Mouse (Mus musculus): ENCODE measurements at regions not wholly inside any gene's neighbourhood (a gene's known extent, or its start where the extent isn't known, plus 50 kb on each side); places are given as distances from the start of the nearest gene placed in this dataset.

GRCm38 (mm10) chr1:193875287-193875686 lies 505.2 kb upstream of the Camk1g start:
- Histone ChIP-seq H3K27me3 (ENCODE audit: control insufficient read depth, insufficient read depth, low read depth, low read length) (no peaks in the 10 kb centered on the region), H3K4me1 (ENCODE audit: control insufficient read depth, insufficient read depth, low read length) (no peaks in the 10 kb centered on the region), H3K27ac (ENCODE audit: low read length) (no peak overlapping the region), H3K4me3 (ENCODE audit: low read depth, low read length) (no peak overlapping the region), H3K36me3 (ENCODE audit: control insufficient read depth, insufficient read depth, low read length) (no peaks in the 10 kb centered on the region), H3K4me2 (ENCODE audit: low read length) (no peak overlapping the region), H3K9me3 (replicated peaks; ENCODE audit: control insufficient read depth, low read length, poor library complexity, severe bottlenecking) (no peaks in the 10 kb centered on the region), H3K9ac (ENCODE audit: low read depth, low read length) (no peak overlapping the region)
- WGBS: 94% methylated on average over 3 of the region's 3 CpGs
- no peak for ATAC-seq

DNA sequence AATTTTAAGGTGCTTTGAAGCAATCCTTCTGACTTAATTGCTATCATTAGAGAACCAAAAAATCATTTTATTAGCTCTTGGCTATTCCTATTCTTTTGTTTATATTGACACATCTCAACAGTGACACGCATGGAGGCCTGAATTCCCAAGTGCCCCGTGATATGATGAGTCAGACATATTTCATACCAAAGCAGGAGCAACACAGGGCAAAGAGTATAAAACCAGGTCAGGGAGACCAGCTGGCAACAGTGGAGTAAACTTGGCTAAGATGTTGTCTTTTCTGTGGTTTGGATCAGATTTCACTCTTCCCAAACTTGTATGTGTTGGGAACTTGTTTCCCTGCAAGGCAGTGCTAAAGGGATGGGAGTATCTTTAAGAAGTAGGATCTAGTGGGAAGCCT lies 500.6 kb upstream of the Camk1g start:
- ATAC-seq: no peak
- no peak overlapping the region for H3K4me3 ChIP-seq (ENCODE audit: low read depth, low read length)
- WGBS: 90% methylated on average over 2 of the region's 2 CpGs
- H3K4me1 ChIP-seq (ENCODE audit: control insufficient read depth, insufficient read depth, low read length): peaks cover 4% of the 10 kb centered on the region; the same call in 1 of the 2 replicates
- no peak overlapping the region for H3K27ac ChIP-seq (ENCODE audit: low read length)
- H3K36me3 ChIP-seq (ENCODE audit: control insufficient read depth, insufficient read depth, low read length): no peaks in the 10 kb centered on the region
- no peak overlapping the region for H3K4me2 ChIP-seq (ENCODE audit: low read length)
- H3K9ac ChIP-seq (ENCODE audit: low read depth, low read length): no peak overlapping the region
- H3K9me3 ChIP-seq (replicated peaks; ENCODE audit: control insufficient read depth, low read length, poor library complexity, severe bottlenecking): no peaks in the 10 kb centered on the region
- no peaks in the 10 kb centered on the region for H3K27me3 ChIP-seq (ENCODE audit: control insufficient read depth, insufficient read depth, low read depth, low read length)

- no peak overlapping the region for H3K9ac ChIP-seq (ENCODE audit: low read depth, low read length)
- no peak for ATAC-seq
- H3K4me2 ChIP-seq (ENCODE audit: low read length): no peak overlapping the region
- WGBS: 68% methylated on average over 4 of the region's 4 CpGs
- no peak overlapping the region for H3K4me3 ChIP-seq (ENCODE audit: low read depth, low read length)
- no peaks in the 10 kb centered on the region for H3K27me3 ChIP-seq (ENCODE audit: control insufficient read depth, insufficient read depth, low read depth, low read length)
- peaks cover 4% of the 10 kb centered on the region; the same call in 1 of the 2 replicates for H3K4me1 ChIP-seq (ENCODE audit: control insufficient read depth, insufficient read depth, low read length)
- H3K27ac ChIP-seq (ENCODE audit: low read length): no peak overlapping the region
- H3K9me3 ChIP-seq (replicated peaks; ENCODE audit: control insufficient read depth, low read length, poor library complexity, severe bottlenecking): no peaks in the 10 kb centered on the region
- no peaks in the 10 kb centered on the region for H3K36me3 ChIP-seq (ENCODE audit: control insufficient read depth, insufficient read depth, low read length)
Observed at GRCm38 (mm10) chr1:193868639-193869320, 498.7 kb upstream of the Camk1g start.

DNA sequence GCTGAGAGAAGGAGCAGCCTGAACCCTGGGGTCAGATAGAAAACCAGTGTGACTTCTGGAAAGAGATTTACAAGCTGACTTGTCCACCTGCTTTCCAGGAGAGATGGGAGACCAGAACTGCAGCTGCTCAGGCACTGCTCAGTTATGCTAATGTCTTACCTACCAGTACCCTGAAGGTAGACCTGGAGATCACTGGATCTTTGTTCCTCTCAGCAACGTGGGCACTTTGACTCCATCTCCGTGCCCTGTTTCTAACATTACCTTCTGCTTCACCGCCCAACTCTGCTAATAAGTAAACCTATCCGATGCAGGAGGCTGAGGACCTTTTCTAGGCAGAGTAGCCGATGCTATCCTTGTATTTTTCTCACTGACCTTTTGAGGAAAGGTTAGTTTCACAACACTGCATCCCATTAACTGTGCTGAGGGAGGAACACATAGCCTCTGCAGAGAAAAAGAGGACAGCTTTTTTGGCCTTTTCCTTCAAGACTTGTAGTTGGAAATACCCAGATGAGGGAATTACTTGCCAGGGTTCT lies 490.7 kb upstream of the Camk1g start:
- no peak overlapping the region for H3K4me3 ChIP-seq (ENCODE audit: low read depth, low read length)
- H3K36me3 ChIP-seq (ENCODE audit: control insufficient read depth, insufficient read depth, low read length): no peaks in the 10 kb centered on the region
- no peaks in the 10 kb centered on the region for H3K27me3 ChIP-seq (ENCODE audit: control insufficient read depth, insufficient read depth, low read depth, low read length)
- no peak overlapping the region for H3K9ac ChIP-seq (ENCODE audit: low read depth, low read length)
- H3K27ac ChIP-seq (ENCODE audit: low read length): no peak overlapping the region
- no peaks in the 10 kb centered on the region for H3K9me3 ChIP-seq (replicated peaks; ENCODE audit: control insufficient read depth, low read length, poor library complexity, severe bottlenecking)
- 65% methylated on average over 5 of the region's 5 CpGs for WGBS
- ATAC-seq: no peak
- no peak overlapping the region for H3K4me2 ChIP-seq (ENCODE audit: low read length)
- H3K4me1 ChIP-seq (ENCODE audit: control insufficient read depth, insufficient read depth, low read length): peaks cover 9% of the 10 kb centered on the region

- no peak for ATAC-seq
- H3K9ac ChIP-seq (ENCODE audit: low read depth, low read length): no peak overlapping the region
- H3K4me2 ChIP-seq (ENCODE audit: low read length): no peak overlapping the region
- H3K9me3 ChIP-seq (replicated peaks; ENCODE audit: control insufficient read depth, low read length, poor library complexity, severe bottlenecking): no peaks in the 10 kb centered on the region
- H3K36me3 ChIP-seq (ENCODE audit: control insufficient read depth, insufficient read depth, low read length): no peaks in the 10 kb centered on the region
- no peak overlapping the region for H3K27ac ChIP-seq (ENCODE audit: low read length)
- 35% methylated on average over 2 of the region's 2 CpGs for WGBS
- H3K27me3 ChIP-seq (ENCODE audit: control insufficient read depth, insufficient read depth, low read depth, low read length): no peaks in the 10 kb centered on the region
- H3K4me3 ChIP-seq (ENCODE audit: low read depth, low read length): no peak overlapping the region
- H3K4me1 ChIP-seq (ENCODE audit: control insufficient read depth, insufficient read depth, low read length): peaks cover 9% of the 10 kb centered on the region
Observed at GRCm38 (mm10) chr1:193860354-193860753, 490.3 kb upstream of the Camk1g start.

DNA sequence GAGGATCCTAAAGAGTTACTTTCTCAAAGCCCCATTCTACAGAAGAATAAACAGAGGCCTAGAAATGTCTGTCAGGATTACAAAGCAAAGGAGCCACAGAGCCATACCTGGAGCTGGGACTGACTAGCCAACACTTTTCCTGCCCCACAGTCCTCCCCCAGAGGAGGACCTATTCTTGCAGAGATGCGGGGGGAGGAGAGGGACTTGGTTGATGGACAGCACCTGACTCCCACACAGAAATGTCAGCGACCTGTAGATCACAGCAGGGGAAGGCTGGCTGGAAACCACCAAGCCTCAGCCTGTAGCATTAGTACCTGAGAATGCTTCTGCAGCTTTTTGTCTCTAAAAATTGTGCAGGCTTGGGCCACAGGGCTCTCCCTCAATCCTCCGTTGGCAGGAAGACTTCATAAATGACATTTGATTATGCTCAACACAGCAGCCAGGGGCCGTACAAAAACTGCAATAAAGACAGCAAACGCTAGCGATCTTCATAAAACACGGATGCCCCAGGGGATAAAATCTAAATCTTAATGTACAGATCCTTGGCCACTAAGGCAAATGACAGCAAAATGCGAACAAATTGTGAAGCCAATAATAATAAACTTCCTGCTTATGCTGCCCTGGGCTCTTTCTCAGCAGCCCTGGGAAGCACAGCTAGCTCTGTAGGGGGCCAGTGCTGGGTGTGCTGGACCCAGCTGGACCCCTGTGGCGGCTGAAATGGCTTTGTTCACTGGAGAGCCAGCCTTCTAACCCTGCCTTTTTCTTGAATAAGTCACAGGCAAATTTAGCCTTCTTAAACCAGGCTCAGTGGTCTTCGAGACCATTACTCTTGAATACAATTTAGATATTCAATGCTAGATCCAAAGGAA lies 489.4 kb upstream of the Camk1g start:
- H3K36me3 ChIP-seq (ENCODE audit: control insufficient read depth, insufficient read depth, low read length): no peaks in the 10 kb centered on the region
- 23% methylated on average over 10 of the region's 10 CpGs for WGBS
- peaks cover 9% of the 10 kb centered on the region for H3K4me1 ChIP-seq (ENCODE audit: control insufficient read depth, insufficient read depth, low read length)
- no peaks in the 10 kb centered on the region for H3K27me3 ChIP-seq (ENCODE audit: control insufficient read depth, insufficient read depth, low read depth, low read length)
- ATAC-seq: no peak
- H3K9ac ChIP-seq (ENCODE audit: low read depth, low read length): no peak overlapping the region
- H3K27ac ChIP-seq (ENCODE audit: low read length): no peak overlapping the region; the same call in 1 of the 2 replicates
- H3K9me3 ChIP-seq (replicated peaks; ENCODE audit: control insufficient read depth, low read length, poor library complexity, severe bottlenecking): no peaks in the 10 kb centered on the region
- H3K4me2 ChIP-seq (ENCODE audit: low read length): no peak overlapping the region
- H3K4me3 ChIP-seq (ENCODE audit: low read depth, low read length): no peak overlapping the region

- H3K4me2 ChIP-seq (ENCODE audit: low read length): no peak overlapping the region
- H3K4me3 ChIP-seq (ENCODE audit: low read depth, low read length): no peak overlapping the region
- WGBS: 53% methylated on average over 5 of the region's 5 CpGs
- H3K27me3 ChIP-seq (ENCODE audit: control insufficient read depth, insufficient read depth, low read depth, low read length): no peaks in the 10 kb centered on the region
- H3K36me3 ChIP-seq (ENCODE audit: control insufficient read depth, insufficient read depth, low read length): no peaks in the 10 kb centered on the region
- no peak overlapping the region for H3K9ac ChIP-seq (ENCODE audit: low read depth, low read length)
- ATAC-seq: no peak
- peaks cover 2% of the 10 kb centered on the region; the same call in 1 of the 2 replicates for H3K4me1 ChIP-seq (ENCODE audit: control insufficient read depth, insufficient read depth, low read length)
- no peak overlapping the region for H3K27ac ChIP-seq (ENCODE audit: low read length)
- H3K9me3 ChIP-seq (replicated peaks; ENCODE audit: control insufficient read depth, low read length, poor library complexity, severe bottlenecking): no peaks in the 10 kb centered on the region
Observed at GRCm38 (mm10) chr1:193847922-193848321, 477.8 kb upstream of the Camk1g start.

- no peaks in the 10 kb centered on the region for H3K36me3 ChIP-seq (ENCODE audit: control insufficient read depth, insufficient read depth, low read length)
- H3K9me3 ChIP-seq (replicated peaks; ENCODE audit: control insufficient read depth, low read length, poor library complexity, severe bottlenecking): no peaks in the 10 kb centered on the region
- H3K27me3 ChIP-seq (ENCODE audit: control insufficient read depth, insufficient read depth, low read depth, low read length): no peaks in the 10 kb centered on the region
- peaks cover 2% of the 10 kb centered on the region; the same call in 1 of the 2 replicates for H3K4me1 ChIP-seq (ENCODE audit: control insufficient read depth, insufficient read depth, low read length)
- no peak overlapping the region for H3K9ac ChIP-seq (ENCODE audit: low read depth, low read length)
- no peak overlapping the region for H3K27ac ChIP-seq (ENCODE audit: low read length)
- no peak for ATAC-seq
- H3K4me3 ChIP-seq (ENCODE audit: low read depth, low read length): no peak overlapping the region
- H3K4me2 ChIP-seq (ENCODE audit: low read length): no peak overlapping the region
Observed at GRCm38 (mm10) chr1:193844868-193845267, 474.8 kb upstream of the Camk1g start.

DNA sequence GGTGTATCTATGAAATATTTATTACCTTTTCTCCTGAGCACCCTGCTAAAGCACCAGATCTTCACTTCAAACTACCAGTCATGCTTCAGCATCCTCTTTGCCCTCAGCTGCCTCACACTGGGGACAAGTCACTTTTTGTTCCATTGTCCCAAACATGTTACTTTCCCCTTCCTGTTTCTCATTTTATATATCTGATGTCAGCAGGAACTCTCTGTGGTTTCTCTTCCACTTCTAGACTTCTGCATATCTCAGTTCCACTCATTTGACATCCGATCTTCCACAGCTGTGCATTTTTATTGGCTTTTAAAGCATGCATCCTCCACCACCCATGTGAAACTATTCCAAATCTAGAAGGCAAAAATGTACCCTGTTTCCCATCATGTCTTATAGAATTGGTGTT lies 474.4 kb upstream of the Camk1g start:
- Histone ChIP-seq H3K27ac (ENCODE audit: low read length) (no peak overlapping the region), H3K9me3 (replicated peaks; ENCODE audit: control insufficient read depth, low read length, poor library complexity, severe bottlenecking) (no peaks in the 10 kb centered on the region), H3K36me3 (ENCODE audit: control insufficient read depth, insufficient read depth, low read length) (no peaks in the 10 kb centered on the region), H3K4me1 (ENCODE audit: control insufficient read depth, insufficient read depth, low read length) (peaks cover 2% of the 10 kb centered on the region; the same call in 1 of the 2 replicates), H3K4me3 (ENCODE audit: low read depth, low read length) (no peak overlapping the region), H3K27me3 (ENCODE audit: control insufficient read depth, insufficient read depth, low read depth, low read length) (no peaks in the 10 kb centered on the region), H3K9ac (ENCODE audit: low read depth, low read length) (no peak overlapping the region), H3K4me2 (ENCODE audit: low read length) (no peak overlapping the region)
- no peak for ATAC-seq
- 80% methylated on average over 1 of the region's 1 CpGs for WGBS

Data from midbrain, embryonic 16.5 days (tissue).